Mouse (Mus musculus) liver, embryonic 11.5 days (tissue): Measurements from ENCODE around the gene Mrps33. TPM values are rescaled to one million over a fixed set of nuclear protein-coding genes. Genes with fewer than 3 reads are reported as not detected.

ENCODE experiments used
- ATAC-seq: fragments of 200-750 bp; cut with Nextera tagmentation; replicated peaks from 2 replicates; pipeline ENCODE4 v1.8.0; 2017; ENCODE audit warnings: moderate number of reproducible peaks, mild to moderate bottlenecking, moderate TSS enrichment, moderate library complexity; ENCODE audit not compliant: low FRiP score
- DNase-seq: peaks from one replicate; pipeline ENCODE4 v3.0.0-alpha.2; 2017; ENCODE audit warnings: low spot score
- H3K27ac ChIP-seq: fragments of 300-500 bp; sonication (generic); 2 replicates; pipeline ENCODE4 v1.5.1; 2014; ENCODE audit warnings: mild to moderate bottlenecking, low read depth, low read length, control low read depth
- H3K27me3 ChIP-seq: fragments of 300-500 bp; sonication (generic); replicated peaks from 2 replicates; pipeline ENCODE4 v1.6.1; 2014; ENCODE audit warnings: low read length, mixed read lengths; ENCODE audit not compliant: control insufficient read depth, insufficient read depth
- H3K36me3 ChIP-seq: fragments of 300-500 bp; sonication (generic); 2 replicates; pipeline ENCODE4 v1.6.1; 2014; ENCODE audit warnings: mild to moderate bottlenecking, low read length, moderate library complexity, mixed read lengths; ENCODE audit not compliant: control insufficient read depth, insufficient read depth
- H3K4me1 ChIP-seq: fragments of 300-500 bp; sonication (generic); replicated peaks from 2 replicates; pipeline ENCODE4 v1.6.1; 2014; ENCODE audit warnings: low read length, mixed read lengths; ENCODE audit not compliant: control insufficient read depth, insufficient read depth
- H3K4me2 ChIP-seq: fragments of 300-500 bp; sonication (generic); 2 replicates; pipeline ENCODE4 v1.6.1; 2014; ENCODE audit warnings: mild to moderate bottlenecking, control low read depth, moderate library complexity
- H3K4me3 ChIP-seq: fragments of 300-500 bp; sonication (generic); 2 replicates; pipeline ENCODE4 v1.5.1; 2014; ENCODE audit warnings: low read depth, low read length, control low read depth
- H3K9ac ChIP-seq: fragments of 300-500 bp; sonication (generic); 2 replicates; pipeline ENCODE4 v1.6.1; 2014; ENCODE audit warnings: low read depth, low read length, control low read depth
- H3K9me3 ChIP-seq: fragments of 300-500 bp; sonication (generic); 2 replicates; pipeline ENCODE4 v1.6.1; 2016; ENCODE audit warnings: low read length, inconsistent platforms, mixed read lengths; ENCODE audit not compliant: control insufficient read depth
- WGBS: fragments of 180-500 bp; shearing (Covaris S2); extraction: QIAGEN DNeasy Blood & Tissue Kit; methylation state at CpG from one replicate; pipeline ENCODE4 v1.1.7; 2014; 5-methylcytosine and 5-hydroxymethylcytosine counted together
- polyA plus RNA-seq: library from polyadenylated mRNA; unstranded; fragments of >200 nt; fragmentation: Nextera tagmentation; extraction: Ambion mirVana; gene quantifications from 2 replicates; pipeline ENCODE4 v1.2.1, GENCODE M21; 2014

The Mrps33 gene
- polyA plus RNA-seq, 1 experiment from 2014 or later: 188 TPM

- 91% methylated on average over 7 of the region's 7 CpGs for WGBS
- no peaks in the 10 kb centered on the region for H3K9me3 ChIP-seq
- DNase-seq: no peak
- H3K4me2 ChIP-seq: no peak overlapping the region
- H3K4me1 ChIP-seq: no peaks in the 10 kb centered on the region; the same call in 1 of the 2 replicates
- H3K4me3 ChIP-seq: no peak overlapping the region
- H3K9ac ChIP-seq: no peak overlapping the region
- H3K27me3 ChIP-seq: no peaks in the 10 kb centered on the region
- H3K36me3 ChIP-seq: no peaks in the 10 kb centered on the region; the same call in 1 of the 2 replicates
- H3K27ac ChIP-seq: no peak overlapping the region
- no peak for ATAC-seq
These were observed 3.7 kb downstream of the Mrps33 start for GRCm38 (mm10) chr6:39807050-39807560.

- H3K4me2 ChIP-seq: no peak overlapping the region
- H3K27ac ChIP-seq: no peak overlapping the region
- H3K4me3 ChIP-seq: no peak overlapping the region
- H3K4me1 ChIP-seq: no peaks in the 10 kb centered on the region; the same call in 1 of the 2 replicates
- H3K36me3 ChIP-seq: no peaks in the 10 kb centered on the region; the same call in 1 of the 2 replicates
- H3K9me3 ChIP-seq: no peaks in the 10 kb centered on the region
- DNase-seq (no peak), ATAC-seq (no peak)
- no peak overlapping the region for H3K9ac ChIP-seq
- WGBS: 92% methylated on average over 7 of the region's 7 CpGs
- no peaks in the 10 kb centered on the region for H3K27me3 ChIP-seq
These were observed 4.5 kb downstream of the Mrps33 start for GRCm38 (mm10) chr6:39806336-39806735.

- H3K27me3 ChIP-seq: no peaks in the 10 kb centered on the region
- no peak overlapping the region for H3K4me2 ChIP-seq
- WGBS: 89% methylated on average over 3 of the region's 3 CpGs
- peaks cover under 1% of the 10 kb centered on the region; the same call in 1 of the 2 replicates for H3K36me3 ChIP-seq
- DNase-seq: no peak
- no peaks in the 10 kb centered on the region; the same call in 1 of the 2 replicates for H3K4me1 ChIP-seq
- no peaks in the 10 kb centered on the region for H3K9me3 ChIP-seq
- no peak overlapping the region for H3K9ac ChIP-seq
- H3K27ac ChIP-seq: no peak overlapping the region
- H3K4me3 ChIP-seq: no peak overlapping the region
- ATAC-seq: no peak
These were observed 4.9 kb downstream of the Mrps33 start for GRCm38 (mm10) chr6:39805916-39806315.

GRCm38 (mm10) chr6:39800977-39801376 lies 9.8 kb downstream of the Mrps33 start:
- Histone ChIP-seq H3K9ac (no peak overlapping the region), H3K4me2 (no peak overlapping the region), H3K4me3 (no peak overlapping the region), H3K9me3 (no peaks in the 10 kb centered on the region), H3K27ac (no peak overlapping the region), H3K4me1 (no peaks in the 10 kb centered on the region), H3K27me3 (no peaks in the 10 kb centered on the region), H3K36me3 (peaks cover 10% of the 10 kb centered on the region; the same call in 1 of the 2 replicates)
- WGBS: 87% methylated on average over 7 of the region's 7 CpGs
- no peak for ATAC-seq
- no peak for DNase-seq

- H3K4me3 ChIP-seq: no peak overlapping the region
- H3K27ac ChIP-seq: no peak overlapping the region
- 74% methylated on average over 2 of the region's 2 CpGs for WGBS
- no peaks in the 10 kb centered on the region for H3K4me1 ChIP-seq
- no peaks in the 10 kb centered on the region for H3K9me3 ChIP-seq
- DNase-seq: no peak
- no peak for ATAC-seq
- no peak overlapping the region for H3K4me2 ChIP-seq
- H3K9ac ChIP-seq: no peak overlapping the region
- peaks cover 10% of the 10 kb centered on the region; the same call in 1 of the 2 replicates for H3K36me3 ChIP-seq
- H3K27me3 ChIP-seq: no peaks in the 10 kb centered on the region
These were observed 13.7 kb downstream of the Mrps33 start for GRCm38 (mm10) chr6:39797076-39797475.

- 70% methylated on average over 1 of the region's 1 CpGs for WGBS
These were observed 14.6 kb downstream of the Mrps33 start for GRCm38 (mm10) chr6:39796150-39796549.

GRCm38 (mm10) chr6:39791806-39792205 lies 19.0 kb downstream of the Mrps33 start:
- H3K9ac ChIP-seq: no peak overlapping the region
- H3K4me1 ChIP-seq: no peaks in the 10 kb centered on the region
- no peak for DNase-seq
- ATAC-seq: no peak
- no peaks in the 10 kb centered on the region for H3K9me3 ChIP-seq
- no peak overlapping the region for H3K4me3 ChIP-seq
- no peak overlapping the region for H3K4me2 ChIP-seq
- H3K27me3 ChIP-seq: no peaks in the 10 kb centered on the region
- H3K36me3 ChIP-seq: no peaks in the 10 kb centered on the region
- WGBS: 70% methylated on average over 5 of the region's 5 CpGs
- H3K27ac ChIP-seq: no peak overlapping the region

More at GRCm38 (mm10) chr6:39796150-39796549, 14.6 kb downstream of the Mrps33 start:
- no peak overlapping the region for H3K9ac ChIP-seq
- ATAC-seq (no peak), DNase-seq (no peak)
- H3K4me3 ChIP-seq: no peak overlapping the region
- no peak overlapping the region for H3K4me2 ChIP-seq
- H3K4me1 ChIP-seq: no peaks in the 10 kb centered on the region
- no peaks in the 10 kb centered on the region for H3K27me3 ChIP-seq
- no peaks in the 10 kb centered on the region for H3K9me3 ChIP-seq
- H3K36me3 ChIP-seq: peaks cover 10% of the 10 kb centered on the region; the same call in 1 of the 2 replicates
- no peak overlapping the region for H3K27ac ChIP-seq

- Histone ChIP-seq H3K9ac (no peak overlapping the region), H3K9me3 (no peaks in the 10 kb centered on the region), H3K4me1 (no peaks in the 10 kb centered on the region), H3K27ac (no peak overlapping the region), H3K4me3 (no peak overlapping the region), H3K27me3 (no peaks in the 10 kb centered on the region), H3K36me3 (no peaks in the 10 kb centered on the region), H3K4me2 (no peak overlapping the region)
- no peak for DNase-seq
- ATAC-seq: no peak
These were observed 22.4 kb downstream of the Mrps33 start for GRCm38 (mm10) chr6:39788408-39788807.

GRCm38 (mm10) chr6:39787783-39788182 lies 23.0 kb downstream of the Mrps33 start:
- Histone ChIP-seq H3K4me3 (no peak overlapping the region), H3K9ac (no peak overlapping the region), H3K4me1 (no peaks in the 10 kb centered on the region), H3K27ac (no peak overlapping the region), H3K9me3 (no peaks in the 10 kb centered on the region), H3K4me2 (no peak overlapping the region), H3K36me3 (no peaks in the 10 kb centered on the region), H3K27me3 (no peaks in the 10 kb centered on the region)
- ATAC-seq (no peak), DNase-seq (no peak)
- 25% methylated on average over 9 of the region's 9 CpGs for WGBS
